Mouse (Mus musculus) MEL (cell line): Measurements from ENCODE around the gene Smpdl3a. TPM values are rescaled to one million over a fixed set of nuclear protein-coding genes. Genes with fewer than 3 reads are reported as not detected.

ENCODE experiments used
- DNase-seq: peaks from one replicate; pipeline ENCODE4 v3.0.0; 2011; ENCODE audit warnings: low read depth, low spot score
- H3K27ac ChIP-seq: 2 replicates; pipeline ENCODE4 v1.5.1; 2012; ENCODE audit warnings: low read depth, mild to moderate bottlenecking, control low read depth, low read length, moderate library complexity; ENCODE audit not compliant: control insufficient read depth
- H3K27me3 ChIP-seq, 2 experiments: fragments of 150-350 bp in 1 of 2; sonication (generic) in 1 of 2; 2 replicates each; pipeline ENCODE4 v1.6.1; 2012; ENCODE audit warnings: low read length in 2 of 2, mild to moderate bottlenecking in 2 of 2, improper control_type of control experiment in 1 of 2, moderate library complexity in 1 of 2; ENCODE audit not compliant: insufficient read depth in 2 of 2, control insufficient read depth in 1 of 2
- H3K36me3 ChIP-seq, 2 experiments: 2 replicates each; pipeline ENCODE4 v1.6.1; 2012 to 2014; ENCODE audit warnings: low read length in 2 of 2, improper control_type of control experiment in 1 of 2, inconsistent platforms in 1 of 2, mild to moderate bottlenecking in 1 of 2; ENCODE audit not compliant: insufficient read depth in 2 of 2, control insufficient read depth in 1 of 2
- H3K4me1 ChIP-seq, 2 experiments: fragments of 150-350 bp in 1 of 2; sonication (generic) in 1 of 2; 2 replicates each; pipeline ENCODE4 v1.6.1; 2012; ENCODE audit warnings: low read length in 2 of 2, improper control_type of control experiment in 1 of 2, mild to moderate bottlenecking in 1 of 2; ENCODE audit not compliant: insufficient read depth in 2 of 2, control insufficient read depth in 1 of 2
- H3K4me3 ChIP-seq, 2 experiments: fragments of 150-350 bp in 1 of 2; sonication (generic) in 1 of 2; 2 replicates each; pipeline ENCODE4 v1.5.1; 2012; ENCODE audit warnings: low read depth in 2 of 2, low read length in 2 of 2, mild to moderate bottlenecking in 2 of 2, moderate library complexity in 2 of 2, control low read depth in 1 of 2, improper control_type of control experiment in 1 of 2; ENCODE audit not compliant: control insufficient read depth in 1 of 2, insufficient read depth in 1 of 2
- H3K79me2 ChIP-seq: 2 replicates; pipeline ENCODE4 v1.6.1; 2012; ENCODE audit warnings: mild to moderate bottlenecking, low read length, moderate library complexity; ENCODE audit not compliant: control insufficient read depth, poor library complexity, insufficient read depth
- H3K9ac ChIP-seq: 2 replicates; pipeline ENCODE4 v1.6.1; 2012; ENCODE audit warnings: low read depth, mild to moderate bottlenecking, control low read depth, low read length, moderate library complexity; ENCODE audit not compliant: control insufficient read depth, poor library complexity, severe bottlenecking
- H3K9me3 ChIP-seq: fragments of 150-350 bp; sonication (generic); replicated peaks from 2 replicates; pipeline ENCODE4 v1.6.1; 2012; ENCODE audit warnings: mild to moderate bottlenecking, low read length, improper control_type of control experiment, moderate library complexity; ENCODE audit not compliant: insufficient read depth
- BHLHE40 ChIP-seq: IDR thresholded peaks from 2 replicates; pipeline ENCODE4 v1.6.1; 2012; ENCODE audit warnings: low read depth, mild to moderate bottlenecking, inconsistent platforms, low read length, improper control_type of control experiment, borderline replicate concordance
- CHD1 ChIP-seq: IDR thresholded peaks from 2 replicates; pipeline ENCODE4 v1.6.1; 2012; ENCODE audit warnings: low read depth, mild to moderate bottlenecking, inconsistent platforms, low read length, improper control_type of control experiment
- CTCF ChIP-seq, 3 experiments: IDR thresholded peaks in 2 of 3; conservative IDR thresholded peaks in 1 of 3; 2 replicates each; pipeline ENCODE4 v1.5.1; 2011 to 2012; ENCODE audit warnings: low read length in 3 of 3, low read depth in 2 of 3, mild to moderate bottlenecking in 2 of 3, improper control_type of control experiment in 1 of 3, inconsistent platforms in 1 of 3, mixed read lengths in 1 of 3, moderate library complexity in 1 of 3; ENCODE audit not compliant: control insufficient read depth in 1 of 3, insufficient read depth in 1 of 3, poor library complexity in 1 of 3, severe bottlenecking in 1 of 3
- ELF1 ChIP-seq: IDR thresholded peaks from 2 replicates; pipeline ENCODE4 v1.6.1; 2014; ENCODE audit warnings: low read depth, mild to moderate bottlenecking, inconsistent platforms, low read length, improper control_type of control experiment, moderate library complexity
- GABPA ChIP-seq: IDR thresholded peaks from 2 replicates; pipeline ENCODE4 v1.6.1; 2012; ENCODE audit warnings: low read depth, mild to moderate bottlenecking, inconsistent platforms, low read length, improper control_type of control experiment, moderate library complexity
- JUND ChIP-seq: IDR thresholded peaks from 2 replicates; pipeline ENCODE4 v1.6.1; 2011; ENCODE audit warnings: low read depth, mild to moderate bottlenecking, improper control_type of control experiment, low read length
- MAFK ChIP-seq: IDR thresholded peaks from 2 replicates; pipeline ENCODE4 v1.6.1; 2011; ENCODE audit warnings: low read depth, mild to moderate bottlenecking, low read length, improper control_type of control experiment, borderline replicate concordance
- MAZ ChIP-seq: IDR thresholded peaks from 2 replicates; pipeline ENCODE4 v1.6.1; 2012; ENCODE audit warnings: low read depth, mild to moderate bottlenecking, inconsistent platforms, low read length, improper control_type of control experiment
- MXI1 ChIP-seq: IDR thresholded peaks from 2 replicates; pipeline ENCODE4 v1.6.1; 2011; ENCODE audit warnings: mild to moderate bottlenecking, low read depth, low read length, improper control_type of control experiment
- NELFE ChIP-seq: IDR thresholded peaks from 2 replicates; pipeline ENCODE4 v1.6.1; 2011; ENCODE audit warnings: low read depth, low read length, improper control_type of control experiment
- POLR2AphosphoS5 ChIP-seq: IDR thresholded peaks from 2 replicates; pipeline ENCODE4 v1.6.1; 2012; ENCODE audit warnings: low read depth, borderline replicate concordance, mild to moderate bottlenecking, inconsistent platforms, low read length, moderate library complexity, mixed read lengths
- SIN3A ChIP-seq: IDR thresholded peaks from 2 replicates; pipeline ENCODE4 v1.6.1; 2012; ENCODE audit warnings: low read length, improper control_type of control experiment, inconsistent platforms
- SMC3 ChIP-seq: IDR thresholded peaks from 2 replicates; pipeline ENCODE4 v1.6.1; 2011; ENCODE audit warnings: low read depth, low read length, improper control_type of control experiment
- TCF12 ChIP-seq: IDR thresholded peaks from 2 replicates; pipeline ENCODE4 v1.6.1; 2014; ENCODE audit warnings: low read depth, mild to moderate bottlenecking, inconsistent platforms, low read length, improper control_type of control experiment, moderate library complexity
- UBTF ChIP-seq: IDR thresholded peaks from 2 replicates; pipeline ENCODE4 v1.6.1; 2012; ENCODE audit warnings: low read depth, mild to moderate bottlenecking, inconsistent platforms, low read length, improper control_type of control experiment, moderate library complexity, borderline replicate concordance; ENCODE audit not compliant: insufficient read depth
- USF1 ChIP-seq: IDR thresholded peaks from 2 replicates; pipeline ENCODE4 v1.6.1; 2014; ENCODE audit warnings: low read depth, mild to moderate bottlenecking, inconsistent platforms, low read length, improper control_type of control experiment, moderate library complexity
- polyA plus RNA-seq, 2 experiments: library from polyadenylated mRNA; stranded (reverse) in 1 of 2; unstranded in 1 of 2; fragments of >175 nt in 1 of 2; fragments of >200 nt in 1 of 2; gene quantifications; 2 replicates each; pipeline versions ENCODE4 v1.2.1 to v1.2.4; 2012; ENCODE audit warnings: low replicate concordance in 2 of 2, low read depth in 1 of 2; ENCODE audit not compliant: insufficient read length in 2 of 2, insufficient read depth in 1 of 2, missing spikeins in 1 of 2
- total RNA-seq: library from RNA; depleted of rRNA; stranded (reverse); fragments of 300-350 nt; gene quantifications from 2 replicates; pipeline ENCODE4 v1.2.3, GENCODE M21; 2012

Smpdl3a gene
- total and polyA plus RNA-seq, 3 experiments: 0.04 TPM; not detected in 2

DNA sequence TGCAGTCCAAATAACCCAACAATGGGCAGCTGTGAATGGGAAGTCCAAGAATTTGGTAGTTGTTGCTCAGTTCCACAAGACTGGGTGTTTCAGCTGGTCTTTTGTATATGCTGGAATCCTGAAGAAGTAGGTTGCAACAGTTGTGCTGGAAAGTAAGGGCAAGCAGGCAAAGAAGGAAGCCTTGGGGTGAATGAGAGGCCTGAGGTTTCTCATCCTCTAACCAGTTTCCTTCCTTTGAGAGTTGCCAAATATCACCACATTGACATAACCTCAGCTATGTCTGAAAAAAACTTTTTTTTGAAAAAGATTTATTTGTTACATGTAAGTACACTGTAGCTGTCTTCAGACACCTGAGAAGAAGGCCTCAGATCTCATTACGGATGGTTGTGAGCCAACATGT, 41.0 kb downstream of the Smpdl3a start:
- Histone ChIP-seq H3K4me1 (no peaks in the 10 kb centered on the region), H3K27ac (no peak overlapping the region), H3K79me2 (no peaks in the 10 kb centered on the region), H3K9ac (no peak overlapping the region), H3K4me3 (no peak overlapping the region), H3K27me3 (no peaks in the 10 kb centered on the region), H3K36me3 (no peaks in the 10 kb centered on the region), H3K9me3 (no peaks in the 10 kb centered on the region)
- TF ChIP-seq NELFE (no peak), ELF1 (no peak), CHD1 (no peak), MAZ (no peak), MXI1 (no peak), BHLHE40 (no peak)
- no peak for DNase-seq

DNA sequence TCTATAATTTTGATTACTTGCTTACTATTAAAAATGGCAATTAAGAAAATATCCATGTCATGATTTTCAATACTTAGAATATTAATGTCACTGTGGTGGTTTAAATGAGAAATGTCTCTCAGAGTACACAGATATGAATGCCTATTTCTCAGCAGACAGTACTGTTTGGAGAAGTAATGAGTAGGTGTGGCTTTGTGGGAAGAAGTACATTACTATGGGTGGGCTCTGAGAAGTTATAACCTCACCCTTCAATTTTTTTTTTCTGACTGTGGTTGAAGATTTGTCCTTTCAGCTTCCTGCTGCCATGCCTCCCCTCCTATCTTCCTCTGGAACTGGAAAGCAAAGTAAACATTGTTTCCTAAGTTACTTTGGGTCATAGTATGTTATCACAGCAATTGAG, 41.8 kb downstream of the Smpdl3a start:
- no peak for DNase-seq
- Histone ChIP-seq H3K9me3 (no peaks in the 10 kb centered on the region), H3K4me3 (no peak overlapping the region), H3K36me3 (no peaks in the 10 kb centered on the region), H3K27ac (no peak overlapping the region), H3K27me3 (no peaks in the 10 kb centered on the region), H3K79me2 (no peaks in the 10 kb centered on the region), H3K9ac (no peak overlapping the region), H3K4me1 (no peaks in the 10 kb centered on the region)
- TF ChIP-seq MAFK (no peak), SMC3 (no peak), CTCF (IDR thresholded peaks at IDR 0.05 in 2 of 3, conservative IDR thresholded peaks at IDR 0.05 in 1 of 3; ENCODE audit: control insufficient read depth in 1 of 3, insufficient read depth in 1 of 3, low read depth in 2 of 3, low read length in 3 of 3, poor library complexity in 1 of 3, severe bottlenecking in 1 of 3) (no peak), GABPA (no peak), POLR2AphosphoS5 (no peak), NELFE (no peak), USF1 (no peak), SIN3A (no peak), ELF1 (no peak), TCF12 (no peak), JUND (no peak), BHLHE40 (no peak), UBTF (no peak)
